Mouse (Mus musculus): ENCODE measurements at regions not wholly inside any gene's neighbourhood (a gene's known extent, or its start where the extent isn't known, plus 50 kb on each side); places are given as distances from the start of the nearest gene placed in this dataset.

- 79% methylated on average over 4 of the region's 4 CpGs for WGBS
- Histone ChIP-seq H3K27me3 (ENCODE audit: control insufficient read depth, insufficient read depth, low read length) (no peaks in the 10 kb centered on the region), H3K4me1 (ENCODE audit: control insufficient read depth, insufficient read depth, low read length) (no peaks in the 10 kb centered on the region), H3K36me3 (ENCODE audit: control insufficient read depth, insufficient read depth, low read length) (no peaks in the 10 kb centered on the region), H3K27ac (ENCODE audit: low read depth, low read length) (no peak overlapping the region), H3K9ac (ENCODE audit: low read length) (no peak overlapping the region), H3K9me3 (ENCODE audit: control insufficient read depth, low read length) (no peaks in the 10 kb centered on the region), H3K4me3 (ENCODE audit: low read depth, low read length) (no peak overlapping the region), H3K4me2 (no peak overlapping the region)
- no peak for DNase-seq (ENCODE audit: low spot score, missing footprints)
- ATAC-seq (ENCODE audit: low FRiP score) = no peak
Measured at GRCm38 (mm10) chr7:115319504-115319903, 576.0 kb downstream of the Insc start.

GRCm38 (mm10) chr7:115322989-115323388, 579.5 kb downstream of the Insc start:
- Histone ChIP-seq H3K4me3 (ENCODE audit: low read depth, low read length) (no peak overlapping the region), H3K9ac (ENCODE audit: low read length) (no peak overlapping the region), H3K27me3 (ENCODE audit: control insufficient read depth, insufficient read depth, low read length) (no peaks in the 10 kb centered on the region), H3K9me3 (ENCODE audit: control insufficient read depth, low read length) (no peaks in the 10 kb centered on the region), H3K27ac (ENCODE audit: low read depth, low read length) (no peak overlapping the region), H3K36me3 (ENCODE audit: control insufficient read depth, insufficient read depth, low read length) (no peaks in the 10 kb centered on the region), H3K4me2 (no peak overlapping the region), H3K4me1 (ENCODE audit: control insufficient read depth, insufficient read depth, low read length) (no peaks in the 10 kb centered on the region)
- ATAC-seq (ENCODE audit: low FRiP score) = no peak
- WGBS = 76% methylated on average over 5 of the region's 5 CpGs
- DNase-seq (ENCODE audit: low spot score, missing footprints) = no peak

- H3K27me3 ChIP-seq (ENCODE audit: control insufficient read depth, insufficient read depth, low read length) = no peaks in the 10 kb centered on the region
- H3K27ac ChIP-seq (ENCODE audit: low read depth, low read length) = no peak overlapping the region
- no peak overlapping the region for H3K9ac ChIP-seq (ENCODE audit: low read length)
- no peak overlapping the region for H3K4me2 ChIP-seq
- no peaks in the 10 kb centered on the region for H3K4me1 ChIP-seq (ENCODE audit: control insufficient read depth, insufficient read depth, low read length)
- no peaks in the 10 kb centered on the region for H3K36me3 ChIP-seq (ENCODE audit: control insufficient read depth, insufficient read depth, low read length)
- no peak overlapping the region for H3K4me3 ChIP-seq (ENCODE audit: low read depth, low read length)
- ATAC-seq (ENCODE audit: low FRiP score) (no peak), DNase-seq (ENCODE audit: low spot score, missing footprints) (no peak)
- 85% methylated on average over 3 of the region's 3 CpGs for WGBS
- no peaks in the 10 kb centered on the region for H3K9me3 ChIP-seq (ENCODE audit: control insufficient read depth, low read length)
Measured at GRCm38 (mm10) chr7:115328300-115328699, 584.8 kb downstream of the Insc start.

- Histone ChIP-seq H3K4me3 (ENCODE audit: low read depth, low read length) (no peak overlapping the region), H3K9me3 (ENCODE audit: control insufficient read depth, low read length) (no peaks in the 10 kb centered on the region), H3K36me3 (ENCODE audit: control insufficient read depth, insufficient read depth, low read length) (no peaks in the 10 kb centered on the region), H3K4me2 (no peak overlapping the region), H3K27me3 (ENCODE audit: control insufficient read depth, insufficient read depth, low read length) (no peaks in the 10 kb centered on the region), H3K4me1 (ENCODE audit: control insufficient read depth, insufficient read depth, low read length) (no peaks in the 10 kb centered on the region), H3K9ac (ENCODE audit: low read length) (no peak overlapping the region), H3K27ac (ENCODE audit: low read depth, low read length) (no peak overlapping the region)
- no peak for ATAC-seq (ENCODE audit: low FRiP score)
- DNase-seq (ENCODE audit: low spot score, missing footprints) = no peak
- 77% methylated on average over 1 of the region's 1 CpGs for WGBS
Measured at GRCm38 (mm10) chr7:115331698-115332097, 588.2 kb downstream of the Insc start.

DNA sequence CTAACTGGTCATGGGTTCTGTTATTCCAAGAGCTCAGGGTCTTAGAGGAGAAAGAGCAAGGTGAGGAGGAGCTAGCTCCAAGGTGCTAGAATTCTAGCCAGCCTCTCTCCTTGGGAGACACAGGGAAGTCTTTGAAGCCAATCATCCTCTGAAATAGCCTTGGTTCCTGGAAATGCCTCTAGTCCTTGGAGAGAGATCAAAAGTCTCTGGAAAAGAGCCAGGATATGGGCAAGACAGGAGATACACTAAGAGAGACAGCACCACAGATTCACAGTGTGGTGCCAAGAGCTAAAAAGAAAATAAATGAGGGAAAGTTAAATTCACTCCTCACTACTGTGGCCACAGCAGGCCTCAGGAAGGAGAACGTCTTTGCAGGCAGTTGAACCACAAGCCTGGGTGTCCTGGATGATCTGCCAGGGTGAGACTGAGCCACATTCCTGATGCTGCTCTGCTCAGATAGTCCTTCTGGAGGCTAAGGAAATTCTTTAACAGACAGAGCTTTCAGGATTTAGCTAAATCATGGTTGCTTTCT, 589.6 kb downstream of the Insc start:
- DNase-seq (ENCODE audit: low spot score, missing footprints) = no peak
- Histone ChIP-seq H3K4me2 (no peak overlapping the region), H3K9ac (ENCODE audit: low read length) (no peak overlapping the region), H3K4me3 (ENCODE audit: low read depth, low read length) (no peak overlapping the region), H3K4me1 (ENCODE audit: control insufficient read depth, insufficient read depth, low read length) (no peaks in the 10 kb centered on the region), H3K27ac (ENCODE audit: low read depth, low read length) (no peak overlapping the region), H3K27me3 (ENCODE audit: control insufficient read depth, insufficient read depth, low read length) (no peaks in the 10 kb centered on the region), H3K9me3 (ENCODE audit: control insufficient read depth, low read length) (no peaks in the 10 kb centered on the region; the same call in 1 of the 2 replicates), H3K36me3 (ENCODE audit: control insufficient read depth, insufficient read depth, low read length) (no peaks in the 10 kb centered on the region)
- 76% methylated on average over 1 of the region's 1 CpGs for WGBS
- ATAC-seq (ENCODE audit: low FRiP score) = no peak

GRCm38 (mm10) chr7:115335051-115335450, 591.6 kb downstream of the Insc start:
- Histone ChIP-seq H3K4me3 (ENCODE audit: low read depth, low read length) (no peak overlapping the region), H3K4me2 (no peak overlapping the region), H3K9me3 (ENCODE audit: control insufficient read depth, low read length) (no peaks in the 10 kb centered on the region; the same call in 1 of the 2 replicates), H3K27me3 (ENCODE audit: control insufficient read depth, insufficient read depth, low read length) (no peaks in the 10 kb centered on the region), H3K4me1 (ENCODE audit: control insufficient read depth, insufficient read depth, low read length) (no peaks in the 10 kb centered on the region), H3K9ac (ENCODE audit: low read length) (no peak overlapping the region), H3K36me3 (ENCODE audit: control insufficient read depth, insufficient read depth, low read length) (no peaks in the 10 kb centered on the region), H3K27ac (ENCODE audit: low read depth, low read length) (no peak overlapping the region)
- 88% methylated on average over 3 of the region's 3 CpGs for WGBS
- DNase-seq (ENCODE audit: low spot score, missing footprints) (no peak), ATAC-seq (ENCODE audit: low FRiP score) (no peak)

DNA sequence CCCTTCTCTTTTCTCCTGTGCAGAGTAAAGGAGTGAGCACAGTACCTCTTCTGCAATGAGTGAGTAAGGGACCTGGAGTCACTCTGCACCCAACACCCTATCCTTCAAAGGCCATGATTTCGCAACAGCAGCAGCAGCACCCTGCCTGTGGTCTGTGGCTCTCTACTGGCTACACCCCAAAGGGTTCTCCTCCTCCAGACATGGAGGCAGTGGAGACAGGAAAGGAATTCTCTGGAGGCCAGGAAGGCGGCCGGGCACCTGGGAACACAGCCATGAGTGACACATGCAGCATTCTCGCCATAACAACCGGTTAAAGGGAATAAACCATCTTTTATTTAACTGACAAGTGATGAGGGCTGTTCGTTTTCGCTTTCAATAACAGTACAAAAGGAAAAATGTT, 596.7 kb downstream of the Insc start:
- H3K36me3 ChIP-seq (ENCODE audit: control insufficient read depth, insufficient read depth, low read length) = no peaks in the 10 kb centered on the region
- H3K9ac ChIP-seq (ENCODE audit: low read length) = no peak overlapping the region
- WGBS = 83% methylated on average over 7 of the region's 7 CpGs
- no peaks in the 10 kb centered on the region for H3K27me3 ChIP-seq (ENCODE audit: control insufficient read depth, insufficient read depth, low read length)
- no peak overlapping the region for H3K4me3 ChIP-seq (ENCODE audit: low read depth, low read length)
- no peaks in the 10 kb centered on the region for H3K4me1 ChIP-seq (ENCODE audit: control insufficient read depth, insufficient read depth, low read length)
- H3K4me2 ChIP-seq = no peak overlapping the region
- H3K9me3 ChIP-seq (ENCODE audit: control insufficient read depth, low read length) = no peaks in the 10 kb centered on the region; the same call in 1 of the 2 replicates
- no peak overlapping the region for H3K27ac ChIP-seq (ENCODE audit: low read depth, low read length)
- DNase-seq (ENCODE audit: low spot score, missing footprints) (no peak), ATAC-seq (ENCODE audit: low FRiP score) (no peak)

DNA sequence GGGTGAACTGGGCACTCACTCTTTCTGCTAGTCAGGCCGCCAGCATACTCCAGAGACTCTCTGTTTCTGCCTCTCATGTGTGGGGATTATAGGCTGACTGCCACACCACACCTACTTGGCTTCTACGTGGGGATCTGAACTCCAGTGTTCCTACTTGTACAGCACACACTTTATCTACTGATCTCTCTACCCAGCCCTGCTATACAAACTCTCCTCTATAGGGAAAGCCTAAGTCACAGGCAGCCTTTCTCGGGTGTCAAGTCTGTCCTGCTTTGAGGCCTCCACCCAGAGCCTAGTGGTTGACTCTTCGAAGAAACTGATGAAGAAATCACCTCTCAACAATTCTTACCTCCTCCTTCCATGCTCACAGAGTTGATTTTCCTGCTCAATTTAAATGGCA, 597.5 kb downstream of the Insc start:
- DNase-seq (ENCODE audit: low spot score, missing footprints) (no peak), ATAC-seq (ENCODE audit: low FRiP score) (no peak)
- H3K4me2 ChIP-seq = no peak overlapping the region
- WGBS = 75% methylated on average over 4 of the region's 4 CpGs
- H3K4me3 ChIP-seq (ENCODE audit: low read depth, low read length) = no peak overlapping the region
- H3K27me3 ChIP-seq (ENCODE audit: control insufficient read depth, insufficient read depth, low read length) = no peaks in the 10 kb centered on the region
- H3K4me1 ChIP-seq (ENCODE audit: control insufficient read depth, insufficient read depth, low read length) = no peaks in the 10 kb centered on the region
- H3K36me3 ChIP-seq (ENCODE audit: control insufficient read depth, insufficient read depth, low read length) = no peaks in the 10 kb centered on the region
- no peaks in the 10 kb centered on the region; the same call in 1 of the 2 replicates for H3K9me3 ChIP-seq (ENCODE audit: control insufficient read depth, low read length)
- H3K9ac ChIP-seq (ENCODE audit: low read length) = no peak overlapping the region
- H3K27ac ChIP-seq (ENCODE audit: low read depth, low read length) = no peak overlapping the region

DNA sequence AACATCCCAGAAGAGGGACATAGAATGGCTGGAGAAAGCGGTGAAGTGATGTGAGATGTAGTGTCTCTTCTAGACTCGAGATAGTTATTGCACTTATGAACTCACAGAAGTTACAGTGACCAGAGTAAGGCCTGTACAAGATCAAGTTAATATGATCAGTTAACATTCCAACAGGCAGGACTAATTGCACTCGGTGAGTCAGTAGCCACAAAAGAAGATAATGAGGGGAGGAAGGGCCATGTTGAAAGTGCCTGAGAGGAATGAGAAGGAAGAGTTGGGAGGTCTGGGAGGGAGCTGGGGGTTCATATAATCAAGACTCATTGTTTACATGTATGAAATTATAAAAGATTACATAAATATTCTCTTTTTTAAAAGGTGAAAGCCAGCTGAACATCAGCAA, 602.3 kb downstream of the Insc start:
- Histone ChIP-seq H3K4me3 (ENCODE audit: low read depth, low read length) (no peak overlapping the region), H3K4me2 (no peak overlapping the region), H3K9ac (ENCODE audit: low read length) (no peak overlapping the region), H3K9me3 (ENCODE audit: control insufficient read depth, low read length) (no peaks in the 10 kb centered on the region), H3K27ac (ENCODE audit: low read depth, low read length) (no peak overlapping the region), H3K27me3 (ENCODE audit: control insufficient read depth, insufficient read depth, low read length) (no peaks in the 10 kb centered on the region), H3K4me1 (ENCODE audit: control insufficient read depth, insufficient read depth, low read length) (no peaks in the 10 kb centered on the region), H3K36me3 (ENCODE audit: control insufficient read depth, insufficient read depth, low read length) (no peaks in the 10 kb centered on the region)
- ATAC-seq (ENCODE audit: low FRiP score) (no peak), DNase-seq (ENCODE audit: low spot score, missing footprints) (no peak)
- WGBS = 88% methylated on average over 3 of the region's 3 CpGs

DNA sequence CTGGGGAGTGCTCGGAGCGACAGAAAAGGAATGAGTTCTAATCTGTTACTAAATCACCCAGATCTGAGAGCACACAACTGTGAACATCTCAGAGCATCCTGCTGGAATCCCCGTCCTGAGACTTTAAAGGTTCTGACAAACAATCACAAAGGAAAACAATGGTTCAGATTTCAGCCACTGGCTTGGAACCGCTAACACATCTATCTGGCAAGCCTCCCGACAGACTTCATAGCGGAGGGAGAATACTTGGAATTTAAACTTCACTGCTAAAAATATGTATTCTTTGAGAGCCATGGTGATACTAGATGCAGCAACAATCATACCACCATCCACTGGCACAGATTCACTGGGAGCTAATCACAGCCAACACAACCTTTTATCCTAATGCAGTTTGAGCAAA, 615.2 kb downstream of the Insc start:
- H3K4me3 ChIP-seq (ENCODE audit: low read depth, low read length) = no peak overlapping the region
- no peak overlapping the region for H3K4me2 ChIP-seq
- 67% methylated on average over 6 of the region's 6 CpGs for WGBS
- H3K36me3 ChIP-seq (ENCODE audit: control insufficient read depth, insufficient read depth, low read length) = no peaks in the 10 kb centered on the region
- H3K27me3 ChIP-seq (ENCODE audit: control insufficient read depth, insufficient read depth, low read length) = no peaks in the 10 kb centered on the region
- no peak overlapping the region for H3K27ac ChIP-seq (ENCODE audit: low read depth, low read length)
- H3K4me1 ChIP-seq (ENCODE audit: control insufficient read depth, insufficient read depth, low read length) = no peaks in the 10 kb centered on the region
- ATAC-seq (ENCODE audit: low FRiP score) (no peak), DNase-seq (ENCODE audit: low spot score, missing footprints) (peak; percentile 49)
- H3K9me3 ChIP-seq (ENCODE audit: control insufficient read depth, low read length) = no peaks in the 10 kb centered on the region
- H3K9ac ChIP-seq (ENCODE audit: low read length) = no peak overlapping the region
